Mouse (Mus musculus): ENCODE data around the gene Znhit1.

- TF ChIP-seq CTCF (IDR thresholded peaks at IDR 0.05; ENCODE audit: borderline replicate concordance, control insufficient read depth, extremely low read depth, insufficient read depth, low read length, poor library complexity) = no peak
- TF ChIP-seq POLR2A (IDR thresholded peaks at IDR 0.05; ENCODE audit: control insufficient read depth, extremely low read depth, insufficient read depth, low read length, poor library complexity) = no peak
These were observed 39.9 kb downstream of the Znhit1 start for GRCm38 (mm10) chr5:136947874-136948273.
